Mouse (Mus musculus): ENCODE measurements at regions not wholly inside any gene's neighbourhood (a gene's known extent, or its start where the extent isn't known, plus 50 kb on each side); places are given as distances from the start of the nearest gene placed in this dataset.

GRCm38 (mm10) chr12:45563325-45564030 is 489.0 kb upstream of the Stxbp6 start:
- TF ChIP-seq POLR2A (IDR thresholded peaks at IDR 0.05; ENCODE audit: low read depth, low read length) (no peak), USF1 (IDR thresholded peaks at IDR 0.05; ENCODE audit: low read depth, low read length) (no peak), SIN3A (IDR thresholded peaks at IDR 0.05; ENCODE audit: low read length) (no peak), KAT2A (IDR thresholded peaks at IDR 0.05; ENCODE audit: insufficient replicate concordance, low read length) (no peak), E2F4 (IDR thresholded peaks at IDR 0.05; ENCODE audit: insufficient replicate concordance, low read depth, low read length) (no peak), BHLHE40 (IDR thresholded peaks at IDR 0.05; ENCODE audit: low read depth, low read length) (no peak), ZNF384 (IDR thresholded peaks at IDR 0.05; ENCODE audit: low read depth, low read length) (no peak)

Data from CH12.LX (cell line).